Mouse (Mus musculus): ENCODE results near the gene Fcgr3.

The Fcgr3 gene

GRCm38 (mm10) chr1:171037861-171038721, 26.6 kb downstream of the Fcgr3 start:
- POLR2A ChIA-PET = interaction anchor here in 1 of 4 experiments (2.1 kb wide), 1 partner anchor 11 kb away, joined by 7 read pairs; no protein-coding TSS in a partner anchor
- CTCF ChIA-PET = interaction anchor here in 1 of 4 experiments (2.6 kb wide), 1 partner anchor 137 kb away, joined by 6 read pairs; no protein-coding TSS in a partner anchor

GRCm38 (mm10) chr1:171036550-171037324, 28.0 kb downstream of the Fcgr3 start:
- ChIA-PET CTCF (interaction anchor here in 2 of 4 experiments (1.0 to 2.6 kb wide), 3 partner anchors 135 to 141 kb away, joined by 3 to 6 read pairs (median 5); no protein-coding TSS in a partner anchor), POLR2A (interaction anchor here in 1 of 4 experiments (0.5 to 2.1 kb wide), 4 partner anchors 12 to 231 kb away, joined by 3 to 6 read pairs (median 4); no protein-coding TSS in a partner anchor)

DNA sequence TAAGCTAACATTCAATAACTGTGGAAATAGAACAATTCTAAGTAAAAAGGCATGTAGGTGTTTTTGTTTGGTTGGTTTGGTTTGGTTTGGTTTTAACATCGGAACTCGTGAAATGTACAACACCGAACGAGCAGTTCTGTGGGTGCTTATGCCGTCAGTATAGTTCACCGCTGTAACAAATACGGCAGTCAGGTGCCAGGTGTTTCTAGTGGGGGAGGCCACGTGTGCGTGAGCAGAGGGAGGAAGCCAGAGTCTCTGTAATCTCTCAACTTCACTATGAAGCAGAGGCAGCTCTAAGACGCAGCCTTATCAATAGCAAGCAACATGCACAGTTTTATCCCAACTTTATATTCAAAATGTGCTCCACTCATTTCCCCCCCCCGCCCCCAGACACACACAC, 29.1 kb downstream of the Fcgr3 start:
- ChIA-PET POLR2A (interaction anchor here in 1 of 4 experiments (1.0 to 2.1 kb wide), 2 partner anchors 29 to 140 kb away, joined by 3 to 6 read pairs; partner anchors contain the start of gene Fcgr3), CTCF (interaction anchor here in 2 of 4 experiments (1.7 to 2.6 kb wide), 2 partner anchors 134 kb away, joined by 5 to 6 read pairs; no protein-coding TSS in a partner anchor)

DNA sequence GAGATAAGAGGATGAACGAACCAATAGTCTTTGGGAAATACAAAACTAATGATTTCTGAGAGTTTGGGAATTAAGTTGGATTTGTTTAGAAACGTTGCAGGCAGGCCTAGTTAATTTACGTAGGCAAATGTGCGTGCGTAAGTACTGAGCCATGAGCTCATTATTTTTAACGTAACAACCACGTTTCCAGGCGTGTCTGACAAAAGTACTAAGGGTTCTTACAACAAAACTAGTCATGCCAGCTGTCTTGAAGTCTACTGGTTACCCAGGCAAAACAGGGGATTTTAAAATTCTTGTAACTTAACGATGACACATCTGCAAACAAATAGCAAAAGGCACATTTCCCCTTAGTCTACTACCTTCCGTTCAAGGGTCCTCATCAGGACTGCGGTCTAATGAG, 30.5 kb downstream of the Fcgr3 start:
- CTCF ChIA-PET = interaction anchor here in 2 of 4 experiments (0.6 to 1.5 kb wide), 3 partner anchors 35 to 139 kb away, joined by 3 to 4 read pairs (median 3); no protein-coding TSS in a partner anchor
- POLR2A ChIA-PET = interaction anchor here in 3 of 4 experiments (0.6 to 1.8 kb wide), 7 partner anchors 10 to 469 kb away, joined by 3 to 5 read pairs (median 4); partner anchors contain the start of gene Alyref2 (in 1 of the 3)

DNA sequence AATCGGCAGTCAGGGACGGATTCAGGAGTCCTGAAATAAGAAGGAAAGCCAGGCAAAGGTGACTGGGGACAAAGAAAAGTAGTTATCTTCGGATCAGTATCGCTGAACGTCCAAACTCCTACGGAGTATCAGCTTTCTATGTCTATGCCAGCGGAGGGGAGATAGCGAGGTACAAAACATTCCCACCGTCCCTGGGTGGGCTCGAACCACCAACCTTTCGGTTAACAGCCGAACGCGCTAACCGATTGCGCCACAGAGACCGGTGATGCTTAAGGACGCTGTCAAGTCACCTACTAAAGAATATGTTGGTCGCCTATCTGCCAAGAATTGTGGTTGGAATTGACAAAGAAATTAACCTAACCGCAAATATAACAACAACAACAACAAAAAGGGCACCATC, 31.0 kb downstream of the Fcgr3 start:
- ChIA-PET CTCF (interaction anchor here in 2 of 4 experiments (1.3 to 1.5 kb wide), 2 partner anchors 132 to 138 kb away, joined by 3 read pairs; no protein-coding TSS in a partner anchor), POLR2A (interaction anchor here in 3 of 4 experiments (0.6 to 1.8 kb wide), 6 partner anchors 11 to 469 kb away, joined by 3 to 5 read pairs (median 4); partner anchors contain the start of gene Alyref2 (in 1 of the 3))

DNA sequence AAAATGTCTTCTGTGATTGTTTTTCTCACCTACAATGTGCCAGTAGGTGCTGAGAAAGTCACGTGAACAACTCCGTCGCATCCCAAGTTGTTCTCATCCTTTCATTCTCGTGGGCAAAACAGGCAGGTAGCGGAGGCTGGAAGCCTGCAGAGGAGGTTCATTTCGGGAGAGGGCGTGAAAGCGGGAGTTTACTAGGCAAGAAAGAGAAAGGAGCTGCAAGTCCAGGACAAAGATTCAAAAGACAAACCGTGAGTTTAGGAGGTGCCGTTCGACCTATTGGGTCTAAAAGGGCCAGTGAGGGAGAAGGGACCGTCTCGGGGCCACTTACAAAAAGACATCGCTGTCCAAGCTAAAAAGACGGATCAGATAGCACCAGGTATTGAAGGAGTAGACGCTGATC, 31.5 kb downstream of the Fcgr3 start:
- CTCF ChIA-PET = interaction anchor here in 3 of 4 experiments (0.6 to 1.5 kb wide), 3 partner anchors 131 to 960 kb away, joined by 3 to 4 read pairs (median 3); no protein-coding TSS in a partner anchor
- POLR2A ChIA-PET = interaction anchor here in 1 of 4 experiments (1.0 to 1.8 kb wide), 4 partner anchors 11 to 138 kb away, joined by 3 to 5 read pairs (median 4); no protein-coding TSS in a partner anchor

DNA sequence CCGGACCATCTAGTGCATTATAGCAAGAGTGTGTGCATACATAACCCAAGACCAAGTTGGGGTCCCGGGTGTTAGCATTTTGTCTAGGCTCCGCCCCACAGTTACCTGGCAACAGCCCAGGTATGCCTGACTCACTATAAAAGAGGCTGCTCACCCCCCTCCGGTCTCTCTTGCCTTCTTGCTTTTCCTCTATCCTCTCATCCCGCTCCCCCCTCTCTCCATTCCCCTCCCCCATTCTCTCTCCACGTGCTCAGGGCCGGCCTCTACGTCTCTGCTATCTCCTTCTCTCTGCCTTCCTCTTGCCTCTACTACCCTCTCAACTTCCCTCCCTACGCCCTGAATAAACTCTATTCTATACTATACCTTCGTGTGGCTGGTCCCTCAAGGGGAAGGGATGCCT, 32.0 kb downstream of the Fcgr3 start:
- ChIA-PET CTCF (interaction anchor here in 2 of 4 experiments (0.6 to 1.3 kb wide), 2 partner anchors 137 to 961 kb away, joined by 3 to 4 read pairs; no protein-coding TSS in a partner anchor), POLR2A (interaction anchor here in 1 of 4 experiments (1.1 to 1.8 kb wide), 2 partner anchors 56 to 137 kb away, joined by 3 to 4 read pairs; no protein-coding TSS in a partner anchor)

DNA sequence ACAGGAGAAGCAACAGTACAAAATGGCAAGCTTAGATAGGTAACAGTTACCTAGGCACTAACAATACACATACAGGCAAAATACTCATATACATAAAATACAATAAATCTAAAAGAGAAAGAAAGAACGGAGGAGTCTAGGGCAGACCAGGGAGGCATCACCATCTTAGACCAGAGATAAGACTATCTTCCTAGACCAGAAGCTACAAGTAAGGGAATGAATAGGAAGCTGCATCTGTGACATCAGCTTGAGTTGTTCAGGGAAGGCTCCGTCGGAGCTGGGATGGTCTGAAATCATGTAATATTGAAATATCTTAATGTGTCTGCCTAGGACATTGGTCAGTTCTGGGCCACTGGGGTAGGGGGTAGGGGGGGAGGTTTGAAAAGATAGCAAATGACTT, 33.0 kb downstream of the Fcgr3 start:
- CTCF ChIA-PET = no interaction called here

GRCm38 (mm10) chr1:171019311-171019950, 45.3 kb downstream of the Fcgr3 start:
- CTCF ChIA-PET = no interaction called here
- POLR2A ChIA-PET = no interaction called here

More for the DNA sequence above, 33.0 kb downstream of the Fcgr3 start:
- POLR2A ChIA-PET = interaction anchor here in 1 of 4 experiments (0.8 to 1.1 kb wide), 2 partner anchors 19 to 57 kb away, joined by 3 read pairs; no protein-coding TSS in a partner anchor

DNA sequence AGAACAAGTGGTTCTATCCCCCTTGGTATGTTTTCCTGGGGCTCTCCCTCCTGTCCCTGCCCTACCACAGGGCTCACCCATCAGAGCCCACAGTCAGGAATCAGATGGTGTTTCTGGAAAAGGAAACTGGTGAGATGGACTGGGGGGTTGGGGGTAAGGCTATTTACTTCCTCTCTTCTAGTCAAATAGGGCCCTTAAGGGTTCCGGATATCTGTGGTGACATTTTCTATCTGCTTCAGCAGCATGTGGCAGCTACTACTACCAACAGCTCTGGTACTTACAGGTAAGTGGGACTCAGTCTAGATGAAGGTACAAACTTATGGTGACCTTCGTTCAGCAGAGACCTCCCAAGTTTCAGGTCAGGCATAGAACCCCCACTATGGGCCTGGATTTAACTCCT, 46.0 kb downstream of the Fcgr3 start, which contains the start of gene Fcgr4:
Fcgr4 (plus strand) TSS at position 184 of the 400 bp plus-strand sequence.
- ChIA-PET POLR2A (no interaction called here), CTCF (no interaction called here)

DNA sequence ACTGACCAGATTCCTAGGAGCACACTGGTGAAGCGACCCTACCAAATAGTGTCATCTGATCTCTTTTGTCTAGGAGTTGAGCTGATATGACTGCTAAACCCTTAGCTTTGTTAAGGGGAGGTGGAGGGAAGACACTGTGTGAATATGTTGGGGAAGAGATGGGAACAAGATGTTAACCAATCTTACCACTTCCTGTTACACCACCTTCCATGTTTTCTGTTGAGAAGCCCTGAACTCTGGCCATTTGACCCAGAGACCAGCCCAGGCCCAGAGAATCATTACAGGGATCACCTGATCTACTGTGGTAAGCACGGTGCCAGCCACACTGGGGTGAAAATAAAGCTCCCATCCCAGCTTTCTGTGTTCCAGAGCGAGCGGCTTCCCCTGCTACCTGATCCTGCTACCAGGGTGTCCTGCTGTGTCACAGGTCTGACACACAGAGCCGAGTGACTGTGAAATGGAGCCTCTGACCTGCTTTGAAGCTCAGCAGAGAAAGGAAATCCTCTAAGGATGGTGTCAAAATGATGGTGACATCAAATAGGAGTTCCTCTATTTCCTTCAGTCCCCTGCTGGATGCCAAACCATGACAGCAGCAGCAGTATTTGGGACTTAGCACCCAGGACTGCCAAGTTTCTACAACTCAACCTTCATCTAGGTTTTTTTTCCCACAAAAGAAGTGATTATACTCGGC, 47.1 kb downstream of the Fcgr3 start:
- ChIA-PET CTCF (interaction anchor here in 2 of 4 experiments (1.4 to 1.5 kb wide), 2 partner anchors 116 to 122 kb away, joined by 4 to 5 read pairs; no protein-coding TSS in a partner anchor), POLR2A (interaction anchor here in 1 of 4 experiments (1.4 kb wide), 1 partner anchor 16 kb away, joined by 3 read pairs; no protein-coding TSS in a partner anchor)

- POLR2A ChIA-PET = interaction anchor here in 1 of 4 experiments (1.4 kb wide), 1 partner anchor 17 kb away, joined by 3 read pairs; no protein-coding TSS in a partner anchor
- CTCF ChIA-PET = interaction anchor here in 2 of 4 experiments (0.6 to 1.5 kb wide), 3 partner anchors 115 to 1295 kb away, joined by 3 to 5 read pairs (median 4); no protein-coding TSS in a partner anchor
Observed at GRCm38 (mm10) chr1:171016676-171017356, 47.9 kb downstream of the Fcgr3 start.

- CTCF ChIA-PET = interaction anchor here in 3 of 4 experiments (0.7 to 1.6 kb wide), 4 partner anchors 15 to 117 kb away, joined by 3 to 4 read pairs (median 3); no protein-coding TSS in a partner anchor
- POLR2A ChIA-PET = interaction anchor here in 1 of 4 experiments (1.1 kb wide), 1 partner anchor 48 kb away, joined by 3 read pairs; no protein-coding TSS in a partner anchor
Observed at GRCm38 (mm10) chr1:171011733-171012132, 53.0 kb downstream of the Fcgr3 start.

GRCm38 (mm10) chr1:171006905-171007304, 57.8 kb downstream of the Fcgr3 start:
- POLR2A ChIA-PET = no interaction called here
- CTCF ChIA-PET = interaction anchor here in 3 of 4 experiments (0.5 to 1.0 kb wide), 4 partner anchors 11 to 560 kb away, joined by 3 to 5 read pairs (median 3); no protein-coding TSS in a partner anchor

GRCm38 (mm10) chr1:171006335-171006734, 58.4 kb downstream of the Fcgr3 start:
- ChIA-PET CTCF (interaction anchor here in 2 of 4 experiments (0.6 to 1.0 kb wide), 3 partner anchors 10 to 561 kb away, joined by 3 to 5 read pairs (median 3); no protein-coding TSS in a partner anchor), POLR2A (interaction anchor here in 1 of 4 experiments (1.1 kb wide), 1 partner anchor 111 kb away, joined by 3 read pairs; no protein-coding TSS in a partner anchor)

DNA sequence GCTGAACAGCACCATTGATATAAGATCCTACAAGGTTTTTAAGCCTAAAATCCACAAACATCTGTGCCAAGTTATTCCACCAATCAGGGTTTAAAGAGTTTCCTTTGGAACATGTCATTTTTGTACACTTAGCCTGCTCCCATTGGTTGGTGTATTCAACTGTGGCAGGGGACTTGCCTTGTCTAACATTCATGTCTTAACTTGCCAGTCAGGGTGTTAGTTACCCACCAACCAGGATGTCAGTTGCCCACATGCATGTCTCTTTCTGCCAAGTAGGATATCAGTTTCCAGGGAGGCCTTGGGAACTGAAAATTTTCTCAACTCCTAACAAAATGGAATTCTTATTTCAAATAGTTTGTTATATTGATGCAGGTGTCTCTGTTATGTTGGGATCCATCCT, 59.1 kb downstream of the Fcgr3 start:
- ChIA-PET CTCF (no interaction called here), POLR2A (interaction anchor here in 1 of 4 experiments (1.1 kb wide), 1 partner anchor 111 kb away, joined by 3 read pairs; no protein-coding TSS in a partner anchor)

All from embryonic stem cell, embryonic (primary cell).